Mouse (Mus musculus) limb, embryonic 11.5 days (tissue): ENCODE measurements at regions not wholly inside any gene's neighbourhood (a gene's known extent, or its start where the extent isn't known, plus 50 kb on each side); places are given as distances from the start of the nearest gene placed in this dataset.

Source experiments
- ATAC-seq: fragments of 200-750 bp; cut with Nextera tagmentation; 2 replicates; pipeline ENCODE4 v1.8.0; 2017; ENCODE audit warnings: low read depth; ENCODE audit not compliant: insufficient number of reproducible peaks, low FRiP score, low TSS enrichment
- DNase-seq: peaks from one replicate; pipeline ENCODE4 v3.0.0-alpha.2; 2015; ENCODE audit warnings: low spot score
- H3K27ac ChIP-seq: fragments of 300-500 bp; sonication (generic); replicated peaks from 2 replicates; pipeline ENCODE4 v1.5.1; 2014; ENCODE audit warnings: low read depth, mild to moderate bottlenecking, low read length
- H3K27me3 ChIP-seq: fragments of 300-500 bp; sonication (generic); 2 replicates; pipeline ENCODE4 v1.6.1; 2014; ENCODE audit warnings: mild to moderate bottlenecking, low read length, mixed read lengths; ENCODE audit not compliant: control insufficient read depth, insufficient read depth
- H3K36me3 ChIP-seq: fragments of 300-500 bp; sonication (generic); 2 replicates; pipeline ENCODE4 v1.6.1; 2014; ENCODE audit warnings: mild to moderate bottlenecking, low read length, moderate library complexity, mixed read lengths; ENCODE audit not compliant: control insufficient read depth, insufficient read depth
- H3K4me1 ChIP-seq: fragments of 300-500 bp; sonication (generic); 2 replicates; pipeline ENCODE4 v1.6.1; 2014; ENCODE audit warnings: low read length, mixed read lengths; ENCODE audit not compliant: control insufficient read depth, insufficient read depth
- H3K4me2 ChIP-seq: fragments of 300-500 bp; sonication (generic); 2 replicates; pipeline ENCODE4 v1.6.1; 2014; ENCODE audit warnings: low read depth, mild to moderate bottlenecking, moderate library complexity; ENCODE audit not compliant: severe bottlenecking
- H3K4me3 ChIP-seq: fragments of 300-500 bp; sonication (generic); 2 replicates; pipeline ENCODE4 v1.5.1; 2014; ENCODE audit warnings: low read depth, low read length
- H3K9ac ChIP-seq: fragments of 300-500 bp; sonication (generic); 2 replicates; pipeline ENCODE4 v1.6.1; 2014; ENCODE audit warnings: mild to moderate bottlenecking, low read length
- H3K9me3 ChIP-seq: fragments of 300-500 bp; sonication (generic); 2 replicates; pipeline ENCODE4 v1.6.1; 2016; ENCODE audit warnings: low read length; ENCODE audit not compliant: control insufficient read depth
- WGBS: fragments of 180-500 bp; shearing (Covaris S2); extraction: QIAGEN DNeasy Blood & Tissue Kit; methylation state at CpG from one replicate; pipeline ENCODE4 v1.1.7; 2014; 5-methylcytosine and 5-hydroxymethylcytosine counted together

DNA sequence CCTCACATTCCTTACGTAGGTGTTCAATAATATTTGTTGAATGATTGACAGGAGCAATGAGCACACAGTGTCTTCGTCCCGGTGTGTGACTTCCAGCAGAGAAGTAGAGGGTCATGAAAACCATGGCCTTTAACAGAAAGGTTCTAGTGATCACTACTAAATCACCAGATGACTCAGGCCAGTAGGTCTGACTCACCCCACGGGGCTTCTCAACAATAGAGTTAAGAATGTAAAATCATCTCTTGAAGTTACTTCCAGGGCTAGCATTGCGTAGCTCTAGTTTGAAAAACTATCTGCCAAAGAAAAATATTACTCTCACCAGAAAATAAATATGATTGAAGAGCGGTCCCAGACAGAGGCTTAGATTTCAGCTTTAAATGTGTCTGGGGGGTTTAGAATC, 376.4 kb downstream of the Efna5 start:
- H3K27me3 ChIP-seq, result no peaks in the 10 kb centered on the region
- H3K4me3 ChIP-seq, result no peak overlapping the region
- DNase-seq (no peak), ATAC-seq (no peak)
- no peaks in the 10 kb centered on the region for H3K9me3 ChIP-seq
- no peaks in the 10 kb centered on the region for H3K4me1 ChIP-seq
- 75% methylated on average over 6 of the region's 6 CpGs for WGBS
- H3K9ac ChIP-seq, result no peak overlapping the region
- H3K4me2 ChIP-seq, result no peak overlapping the region
- H3K27ac ChIP-seq, result no peak overlapping the region
- no peaks in the 10 kb centered on the region for H3K36me3 ChIP-seq

- Histone ChIP-seq H3K27ac (no peak overlapping the region), H3K36me3 (no peaks in the 10 kb centered on the region), H3K9ac (no peak overlapping the region), H3K9me3 (no peaks in the 10 kb centered on the region), H3K4me3 (no peak overlapping the region), H3K4me1 (no peaks in the 10 kb centered on the region), H3K4me2 (no peak overlapping the region), H3K27me3 (no peaks in the 10 kb centered on the region)
- ATAC-seq (no peak), DNase-seq (no peak)
- 92% methylated on average over 5 of the region's 5 CpGs for WGBS
Measured at GRCm38 (mm10) chr17:62470739-62471138, 410.4 kb downstream of the Efna5 start.

- H3K36me3 ChIP-seq, result no peaks in the 10 kb centered on the region
- no peak overlapping the region for H3K27ac ChIP-seq
- H3K4me2 ChIP-seq, result no peak overlapping the region
- no peaks in the 10 kb centered on the region for H3K4me1 ChIP-seq
- H3K27me3 ChIP-seq, result no peaks in the 10 kb centered on the region
- WGBS, result 89% methylated on average over 1 of the region's 1 CpGs
- no peak overlapping the region for H3K9ac ChIP-seq
- no peaks in the 10 kb centered on the region for H3K9me3 ChIP-seq
- no peak overlapping the region for H3K4me3 ChIP-seq
- ATAC-seq (no peak), DNase-seq (no peak)
Measured at GRCm38 (mm10) chr17:62469367-62469766, 411.8 kb downstream of the Efna5 start.

GRCm38 (mm10) chr17:62468859-62469258, 412.3 kb downstream of the Efna5 start:
- H3K4me1 ChIP-seq, result no peaks in the 10 kb centered on the region
- no peak overlapping the region for H3K9ac ChIP-seq
- 75% methylated on average over 7 of the region's 7 CpGs for WGBS
- no peaks in the 10 kb centered on the region for H3K36me3 ChIP-seq
- no peaks in the 10 kb centered on the region for H3K9me3 ChIP-seq
- no peak overlapping the region for H3K27ac ChIP-seq
- ATAC-seq, result no peak
- no peak overlapping the region for H3K4me2 ChIP-seq
- H3K27me3 ChIP-seq, result no peaks in the 10 kb centered on the region
- no peak overlapping the region for H3K4me3 ChIP-seq
- no peak for DNase-seq

- Histone ChIP-seq H3K27me3 (no peaks in the 10 kb centered on the region), H3K4me3 (no peak overlapping the region), H3K27ac (no peak overlapping the region), H3K9me3 (no peaks in the 10 kb centered on the region), H3K36me3 (no peaks in the 10 kb centered on the region), H3K4me1 (no peaks in the 10 kb centered on the region), H3K4me2 (no peak overlapping the region), H3K9ac (no peak overlapping the region)
- ATAC-seq, result no peak
- 91% methylated on average over 5 of the region's 5 CpGs for WGBS
- no peak for DNase-seq
Measured at GRCm38 (mm10) chr17:62467072-62467471, 414.0 kb downstream of the Efna5 start.

DNA sequence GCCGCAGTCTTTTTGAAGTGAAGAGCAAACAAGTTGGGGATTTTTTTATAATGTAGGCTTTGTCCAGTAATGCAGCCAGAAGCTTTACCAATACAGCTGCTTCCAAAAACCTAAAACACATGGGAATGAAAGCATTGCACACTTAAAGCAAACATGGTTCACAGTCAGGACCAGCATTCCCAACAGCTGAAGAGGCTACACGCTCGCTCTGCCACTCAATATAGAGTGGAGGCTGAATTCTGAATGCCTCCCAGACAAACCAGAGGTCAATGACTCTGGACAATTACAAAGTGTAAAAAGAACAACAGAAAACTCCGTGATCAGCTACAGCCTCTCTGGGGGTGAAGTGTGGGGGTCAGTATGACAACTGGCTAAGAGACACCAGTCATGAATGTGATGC, 416.1 kb downstream of the Efna5 start:
- Histone ChIP-seq H3K4me1 (no peaks in the 10 kb centered on the region), H3K4me2 (no peak overlapping the region), H3K9ac (no peak overlapping the region), H3K36me3 (no peaks in the 10 kb centered on the region), H3K27me3 (no peaks in the 10 kb centered on the region), H3K9me3 (no peaks in the 10 kb centered on the region), H3K27ac (no peak overlapping the region), H3K4me3 (no peak overlapping the region)
- no peak for ATAC-seq
- 81% methylated on average over 4 of the region's 4 CpGs for WGBS
- no peak for DNase-seq

GRCm38 (mm10) chr17:62464228-62464627, 416.9 kb downstream of the Efna5 start:
- no peak for DNase-seq
- 87% methylated on average over 4 of the region's 4 CpGs for WGBS
- no peak overlapping the region for H3K27ac ChIP-seq
- no peaks in the 10 kb centered on the region for H3K4me1 ChIP-seq
- ATAC-seq, result no peak
- H3K36me3 ChIP-seq, result no peaks in the 10 kb centered on the region
- H3K9ac ChIP-seq, result no peak overlapping the region
- H3K27me3 ChIP-seq, result no peaks in the 10 kb centered on the region
- no peaks in the 10 kb centered on the region for H3K9me3 ChIP-seq
- H3K4me3 ChIP-seq, result no peak overlapping the region
- no peak overlapping the region for H3K4me2 ChIP-seq

DNA sequence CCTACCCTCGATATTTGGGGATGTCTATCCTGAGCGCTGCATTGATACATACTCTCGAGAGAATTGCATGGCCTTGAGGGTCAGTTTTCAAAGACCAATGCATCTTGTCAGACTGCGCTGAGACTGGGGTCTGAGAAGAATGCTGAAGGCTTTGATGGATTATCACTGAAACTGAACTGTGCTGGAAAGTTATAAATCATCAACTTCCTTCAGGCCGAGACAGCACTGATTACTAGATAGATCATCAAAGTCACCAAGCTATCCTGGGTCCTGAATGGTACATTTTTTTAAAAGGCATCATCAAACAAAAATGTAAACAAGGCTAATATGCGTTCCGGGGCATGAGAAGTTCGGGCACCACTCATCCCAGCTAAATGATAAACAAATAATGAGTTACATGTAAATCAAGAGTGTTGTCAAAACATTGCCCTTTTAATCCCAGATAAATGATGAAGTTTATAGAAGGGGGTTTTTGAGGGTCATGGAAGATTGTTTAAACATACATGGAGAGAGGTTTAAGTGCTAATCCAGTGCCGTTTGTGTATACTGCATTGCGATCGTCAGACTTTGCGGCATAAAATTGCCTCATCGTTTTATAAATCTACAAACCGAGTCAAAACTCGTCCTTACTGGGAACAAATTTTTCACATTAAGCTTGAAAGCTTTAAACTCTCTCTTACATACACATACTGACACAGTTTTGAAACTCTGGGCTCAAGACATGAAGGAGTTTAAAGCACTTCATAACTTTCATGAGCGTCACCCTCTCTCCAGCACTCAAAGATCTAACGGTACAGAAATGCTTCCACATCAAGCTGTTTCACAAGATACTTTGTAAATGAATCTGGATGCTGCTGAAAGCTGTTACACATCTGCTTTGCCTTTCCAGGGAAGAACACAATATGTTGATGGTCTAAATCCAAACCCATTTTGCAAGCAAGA, 419.5 kb downstream of the Efna5 start:
- no peak overlapping the region for H3K4me2 ChIP-seq
- no peaks in the 10 kb centered on the region for H3K27me3 ChIP-seq
- no peak overlapping the region for H3K27ac ChIP-seq
- H3K9ac ChIP-seq, result no peak overlapping the region
- WGBS, result 45% methylated on average over 17 of the region's 17 CpGs
- no peaks in the 10 kb centered on the region for H3K9me3 ChIP-seq
- H3K36me3 ChIP-seq, result no peaks in the 10 kb centered on the region
- no peak overlapping the region for H3K4me3 ChIP-seq
- no peak for DNase-seq
- H3K4me1 ChIP-seq, result no peaks in the 10 kb centered on the region
- no peak for ATAC-seq

DNA sequence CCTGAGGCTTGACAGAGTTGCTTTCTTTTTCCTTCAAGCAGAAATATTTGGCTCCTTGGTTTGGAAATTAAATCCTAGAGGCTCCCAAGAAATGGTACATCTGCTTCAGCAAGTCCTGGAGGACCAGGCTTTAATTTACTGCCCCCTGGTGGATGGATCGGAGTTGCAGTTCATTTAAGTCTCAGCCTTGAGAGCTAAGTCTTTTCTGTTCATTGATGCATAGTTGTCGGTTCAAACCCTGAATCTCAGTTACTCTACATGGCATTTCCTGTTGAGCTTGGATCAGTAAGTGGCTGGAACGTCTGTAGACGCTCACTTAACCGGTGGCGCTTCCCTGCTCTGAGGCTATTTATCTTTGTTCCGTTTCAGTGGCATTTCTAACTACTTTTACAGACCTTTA, 422.2 kb downstream of the Efna5 start:
- Histone ChIP-seq H3K27me3 (no peaks in the 10 kb centered on the region), H3K27ac (no peak overlapping the region), H3K9me3 (no peaks in the 10 kb centered on the region), H3K36me3 (no peaks in the 10 kb centered on the region), H3K9ac (no peak overlapping the region), H3K4me2 (no peak overlapping the region), H3K4me3 (no peak overlapping the region), H3K4me1 (no peaks in the 10 kb centered on the region)
- ATAC-seq (no peak), DNase-seq (peak; percentile 74)
- 38% methylated on average over 7 of the region's 7 CpGs for WGBS
